Mouse (Mus musculus): ENCODE measurements at regions not wholly inside any gene's neighbourhood (a gene's known extent, or its start where the extent isn't known, plus 50 kb on each side); places are given as distances from the start of the nearest gene placed in this dataset.

GRCm38 (mm10) chr9:14199983-14200700 lies 74.7 kb upstream of the Sesn3 start:
- 0 out of 2 replicates have a peak, but pooled peaks have one; percentile 24 for ATAC-seq (ENCODE audit: extremely low read depth, insufficient number of reproducible peaks, low FRiP score, poor library complexity, severe bottlenecking)

GRCm38 (mm10) chr9:14200852-14201251 lies 74.0 kb upstream of the Sesn3 start:
- ATAC-seq (ENCODE audit: extremely low read depth, insufficient number of reproducible peaks, low FRiP score, poor library complexity, severe bottlenecking) = no peak

GRCm38 (mm10) chr9:14202551-14203306 lies 72.1 kb upstream of the Sesn3 start:
- ATAC-seq (ENCODE audit: extremely low read depth, insufficient number of reproducible peaks, low FRiP score, poor library complexity, severe bottlenecking) = no peak

- no peak for ATAC-seq (ENCODE audit: extremely low read depth, insufficient number of reproducible peaks, low FRiP score, poor library complexity, severe bottlenecking)
These were observed 71.6 kb upstream of the Sesn3 start for GRCm38 (mm10) chr9:14203307-14203695.

- no peak for ATAC-seq (ENCODE audit: extremely low read depth, insufficient number of reproducible peaks, low FRiP score, poor library complexity, severe bottlenecking)
These were observed 71.0 kb upstream of the Sesn3 start for GRCm38 (mm10) chr9:14203768-14204416.

GRCm38 (mm10) chr9:14204817-14205216 lies 70.0 kb upstream of the Sesn3 start:
- no peak for ATAC-seq (ENCODE audit: extremely low read depth, insufficient number of reproducible peaks, low FRiP score, poor library complexity, severe bottlenecking)

- ATAC-seq (ENCODE audit: extremely low read depth, insufficient number of reproducible peaks, low FRiP score, poor library complexity, severe bottlenecking) = no peak
These were observed 67.9 kb upstream of the Sesn3 start for GRCm38 (mm10) chr9:14206838-14207560.

- no peak for ATAC-seq (ENCODE audit: extremely low read depth, insufficient number of reproducible peaks, low FRiP score, poor library complexity, severe bottlenecking)
These were observed 67.3 kb upstream of the Sesn3 start for GRCm38 (mm10) chr9:14207561-14207936.

- no peak for ATAC-seq (ENCODE audit: extremely low read depth, insufficient number of reproducible peaks, low FRiP score, poor library complexity, severe bottlenecking)
These were observed 61.6 kb upstream of the Sesn3 start for GRCm38 (mm10) chr9:14213283-14213682.

- no peak for ATAC-seq (ENCODE audit: extremely low read depth, insufficient number of reproducible peaks, low FRiP score, poor library complexity, severe bottlenecking)
These were observed 59.6 kb upstream of the Sesn3 start for GRCm38 (mm10) chr9:14215171-14215782.

- no peak for ATAC-seq (ENCODE audit: extremely low read depth, insufficient number of reproducible peaks, low FRiP score, poor library complexity, severe bottlenecking)
These were observed 58.9 kb upstream of the Sesn3 start for GRCm38 (mm10) chr9:14215961-14216360.

- ATAC-seq (ENCODE audit: extremely low read depth, insufficient number of reproducible peaks, low FRiP score, poor library complexity, severe bottlenecking) = no peak
These were observed 51.9 kb upstream of the Sesn3 start for GRCm38 (mm10) chr9:14222936-14223335.
